Mouse (Mus musculus) heart, postnatal 0 days (tissue): ENCODE results near the gene Ly6g6c.

Source experiments
- CTCF ChIP-seq: IDR thresholded peaks from 2 replicates; pipeline ENCODE4 v1.5.1; 2016; ENCODE audit warnings: antibody characterized with exemption, control low read depth, low read depth
- EP300 ChIP-seq: IDR thresholded peaks from 2 replicates; pipeline ENCODE4 v1.6.1; 2016; ENCODE audit warnings: antibody characterized with exemption, low read depth

GRCm38 (mm10) chr17:35071454-35071853 is 6.3 kb downstream of the Ly6g6c start:
- TF ChIP-seq CTCF (no peak), EP300 (no peak)
